18 mouse cellular contexts compared by ENCODE assay signal in the genomic region with DNA sequence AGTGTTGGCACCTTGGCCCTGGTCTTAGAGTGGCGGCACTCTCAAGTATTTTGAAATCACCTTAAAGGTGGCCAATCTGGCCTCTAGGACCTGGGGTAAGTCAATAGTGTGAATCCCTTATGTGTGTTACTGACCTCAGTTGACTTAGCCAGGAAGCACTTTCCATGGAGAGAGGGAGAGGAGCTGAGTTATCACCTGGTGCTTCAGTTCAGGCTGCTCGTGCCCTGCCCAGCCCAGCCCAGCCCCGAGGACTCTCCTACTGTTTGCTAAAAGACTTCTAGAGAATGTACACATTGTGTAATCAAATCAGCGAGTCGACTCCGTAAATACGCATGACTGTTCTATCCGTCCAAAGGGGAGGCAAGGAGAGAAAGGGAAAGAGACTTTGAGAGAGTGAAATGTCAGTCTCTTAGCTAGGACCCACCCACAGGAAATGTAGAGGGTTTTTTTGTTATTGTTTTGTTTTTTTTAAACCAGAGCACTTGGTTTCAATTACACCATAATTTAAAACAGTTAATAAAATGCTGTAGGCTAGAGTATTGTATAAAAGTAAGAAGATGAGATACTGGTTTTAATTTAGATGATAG. TPM values are rescaled to one million over a fixed set of nuclear protein-coding genes. Genes with fewer than 3 reads are reported as not detected.
A peak's percentile ranks its signal among the peaks of the same experiment; 100 is the strongest.
DNase-seq lines count a peak whose midpoint lies in the region; ATAC-seq and TF ChIP-seq lines count a peak whose summit lies in the region.
"Had no signal": no experiment of that assay in that cellular context is flagged by ENCODE, and none has a peak within 500 bp of the region (broad histone marks: within the 10 kb centered on the region; RNA-seq: fewer than 3 reads in every experiment).

No protein-coding gene starts in this region.

- H3K4me3 ChIP-seq in heart, embryonic 16.5 days (ENCODE audit: low read length) = no peak overlapping the region
- H3K4me3 ChIP-seq in embryonic facial prominence, embryonic 10.5 days = no peak overlapping the region
- H3K4me3 ChIP-seq in intestine, postnatal 0 days (ENCODE audit: low read depth, low read length) = no peak overlapping the region
- no peak overlapping the region for H3K4me3 ChIP-seq in small intestine, adult 2 months (ENCODE audit: low read depth, low read length)
- H3K4me3 ChIP-seq: forebrain, embryonic 12.5 days; heart, embryonic 13.5 days; limb, embryonic 15.5 days had no signal

- no peak for DNase-seq in heart, adult 18-20 months
- no peak for DNase-seq in embryonic facial prominence, embryonic 10.5 days (ENCODE audit: low spot score)
- DNase-seq in spleen, postnatal 36 days (ENCODE audit: low spot score in 2 of 2) = no peak
- no peak for DNase-seq in natural killer cell, adult 2 months (ENCODE audit: low spot score in 2 of 2)
- DNase-seq: cerebellum, adult 2 months; kidney, postnatal 25 days; layer of hippocampus, postnatal 36 days; right cerebral cortex, postnatal 4 days had no signal

- TF ChIP-seq POLR2A in small intestine, adult 2 months (IDR thresholded peaks at IDR 0.05; ENCODE audit: low read depth, low read length) = no peak

- no peak for TF ChIP-seq CTCF in intestine, postnatal 0 days (IDR thresholded peaks at IDR 0.05; ENCODE audit: low read depth)
- TF ChIP-seq CTCF in small intestine, adult 2 months (IDR thresholded peaks at IDR 0.05; ENCODE audit: extremely low read depth, insufficient read length, insufficient replicate concordance, low read depth, low read length) = no peak

- no peaks in the 10 kb centered on the region for H3K36me3 ChIP-seq in heart, embryonic 16.5 days (ENCODE audit: control insufficient read depth, insufficient read depth)
- no peaks in the 10 kb centered on the region for H3K36me3 ChIP-seq in embryonic facial prominence, embryonic 10.5 days (replicated peaks)
- no peaks in the 10 kb centered on the region for H3K36me3 ChIP-seq in intestine, postnatal 0 days (ENCODE audit: control insufficient read depth, insufficient read depth)
- no peaks in the 10 kb centered on the region; the same call in 1 of the 2 replicates for H3K36me3 ChIP-seq in small intestine, adult 2 months (ENCODE audit: control insufficient read depth, insufficient read depth, low read length)
- H3K36me3 ChIP-seq: forebrain, embryonic 12.5 days; heart, embryonic 13.5 days; limb, embryonic 15.5 days had no signal

- 0 out of 2 replicates have a peak overlapping the region, but pooled peaks have one; percentile 26 for H3K9ac ChIP-seq in heart, embryonic 16.5 days (ENCODE audit: low read length)
- H3K9ac ChIP-seq in intestine, postnatal 0 days (ENCODE audit: low read depth, low read length) = no peak overlapping the region
- H3K9ac ChIP-seq: forebrain, embryonic 12.5 days; heart, embryonic 13.5 days; limb, embryonic 15.5 days had no signal

- H3K4me2 ChIP-seq in heart, embryonic 16.5 days (ENCODE audit: low read depth, low read length) = no peak overlapping the region
- 0 out of 2 replicates have a peak overlapping the region, but pooled peaks have one; percentile 13 for H3K4me2 ChIP-seq in intestine, postnatal 0 days (replicated peaks; ENCODE audit: low read depth)
- H3K4me2 ChIP-seq: forebrain, embryonic 12.5 days; heart, embryonic 13.5 days; limb, embryonic 15.5 days had no signal

- ATAC-seq in heart, embryonic 16.5 days (replicated peaks; ENCODE audit: extremely low read depth, insufficient read depth, low FRiP score) = peak; percentile 43; the same call in 1 of the 2 replicates
- peak; percentile 86 for ATAC-seq in intestine, postnatal 0 days
- no peak for ATAC-seq in megakaryocyte progenitor cell, adult 5-6 weeks (replicated peaks; ENCODE audit: poor library complexity)
- ATAC-seq: hindbrain, postnatal 0 days had no signal

- 57% methylated on average over 8 of the region's 8 CpGs for WGBS in heart, embryonic 16.5 days
- 34% methylated on average over 8 of the region's 8 CpGs for WGBS in embryonic facial prominence, embryonic 10.5 days
- 19% methylated on average over 8 of the region's 8 CpGs for WGBS in intestine, postnatal 0 days
- WGBS in small intestine, adult 2 months = 17% methylated on average over 8 of the region's 8 CpGs

- no peaks in the 10 kb centered on the region for H3K9me3 ChIP-seq in heart, embryonic 16.5 days (replicated peaks; ENCODE audit: control insufficient read depth, low read length)
- no peaks in the 10 kb centered on the region for H3K9me3 ChIP-seq in embryonic facial prominence, embryonic 10.5 days
- no peaks in the 10 kb centered on the region for H3K9me3 ChIP-seq in intestine, postnatal 0 days (ENCODE audit: control insufficient read depth)
- H3K9me3 ChIP-seq: forebrain, embryonic 12.5 days; heart, embryonic 13.5 days; limb, embryonic 15.5 days had no signal

- H3K27ac ChIP-seq in heart, embryonic 16.5 days (ENCODE audit: low read length) = no peak overlapping the region
- peak overlapping the region; percentile 35; the same call in 1 of the 2 replicates for H3K27ac ChIP-seq in embryonic facial prominence, embryonic 10.5 days (replicated peaks)
- no peak overlapping the region for H3K27ac ChIP-seq in intestine, postnatal 0 days (ENCODE audit: low read depth, low read length)
- peak overlapping the region; percentile 82 for H3K27ac ChIP-seq in small intestine, adult 2 months (ENCODE audit: insufficient read depth, low read depth, low read length)
- H3K27ac ChIP-seq: forebrain, embryonic 12.5 days; heart, embryonic 13.5 days; hindbrain, postnatal 0 days; limb, embryonic 15.5 days; macrophage had no signal

- no peaks in the 10 kb centered on the region for H3K27me3 ChIP-seq in heart, embryonic 16.5 days (ENCODE audit: control insufficient read depth, insufficient read depth, low read length)
- no peaks in the 10 kb centered on the region for H3K27me3 ChIP-seq in embryonic facial prominence, embryonic 10.5 days (replicated peaks; ENCODE audit: low read depth, poor library complexity, severe bottlenecking)
- no peaks in the 10 kb centered on the region for H3K27me3 ChIP-seq in intestine, postnatal 0 days (replicated peaks; ENCODE audit: control insufficient read depth, insufficient read depth, low read length)
- no peaks in the 10 kb centered on the region for H3K27me3 ChIP-seq in small intestine, adult 2 months (ENCODE audit: control insufficient read depth, insufficient read depth, low read length)
- H3K27me3 ChIP-seq: heart, embryonic 13.5 days; limb, embryonic 15.5 days had no signal

- peaks cover 45% of the 10 kb centered on the region for H3K4me1 ChIP-seq in heart, embryonic 16.5 days (ENCODE audit: control insufficient read depth, insufficient read depth, low read length)
- H3K4me1 ChIP-seq in embryonic facial prominence, embryonic 10.5 days = peaks cover 95% of the 10 kb centered on the region
- peaks cover 2% of the 10 kb centered on the region; the same call in 1 of the 2 replicates for H3K4me1 ChIP-seq in intestine, postnatal 0 days (replicated peaks; ENCODE audit: control insufficient read depth, insufficient read depth, low read length)
- H3K4me1 ChIP-seq in small intestine, adult 2 months (ENCODE audit: control insufficient read depth, insufficient read depth, insufficient read length, low read length) = peaks cover 8% of the 10 kb centered on the region; the same call in 1 of the 2 replicates

RNA-seq across cellular contexts. Expression of gene Igsf3, which starts 9.6 kb away (rescaled TPM):
- polyA plus RNA-seq in heart, embryonic 16.5 days (2015; fragmentation: Nextera tagmentation; extraction: Ambion mirVana) = 36.2 and 38.1 TPM in 2 replicates
- 10 to 100 TPM; 10.5 to 10.6 TPM for total RNA-seq in heart, adult 18-20 months (2021)
- 52.1 and 59.2 TPM in 2 replicates for polyA plus RNA-seq in embryonic facial prominence, embryonic 10.5 days (2016; fragmentation: Nextera tagmentation; extraction: Ambion mirVana)
- polyA plus RNA-seq in intestine, postnatal 0 days (2015; fragmentation: Nextera tagmentation; extraction: Ambion mirVana) = 13.0 and 14.2 TPM in 2 replicates
- polyA plus RNA-seq in small intestine, adult 2 months (2012; rRNA removed) = 7.2 and 17.0 TPM in 2 replicates
- total RNA-seq in megakaryocyte progenitor cell, adult 5-6 weeks (2015) = 0.68 and 1.1 TPM in 2 replicates
- 1.1 and 1.3 TPM in 2 replicates for total RNA-seq in megakaryocyte progenitor cell, adult 5-6 weeks (2017)
- total RNA-seq: MEL had no signal

Comparison
In these comparisons a context has a peak if more than half of its experiments do, and no peak if none do; other contexts are left out.
1. H3K27ac ChIP-seq: peak in embryonic facial prominence, embryonic 10.5 days (single experiment) and small intestine, adult 2 months (single experiment); none in heart, embryonic 16.5 days (single experiment) and intestine, postnatal 0 days (single experiment).